8 mouse cellular contexts compared by ENCODE assay signal in genomic region chr11:53254926-53255325, GRCm38 (mm10). TPM values are rescaled to one million over a fixed set of nuclear protein-coding genes. Genes with fewer than 3 reads are reported as not detected.
DNase-seq lines count a peak whose midpoint lies in the region; ATAC-seq lines count a peak whose summit lies in the region.

No protein-coding gene starts in this region.

- ATAC-seq in CD4-positive, CD25-positive, alpha-beta regulatory T cell, adult 4 months = no peak

- DNase-seq in CD4-positive, CD25-positive, alpha-beta regulatory T cell, adult 2 months (ENCODE audit: low read depth, low spot score) = peak; percentile 70
- DNase-seq in ES-CJ7 (ENCODE audit: low read depth, low spot score) = peak; percentile 83
- peak; percentile 34 for DNase-seq in cerebellum, adult 11-12 months
- peak; percentile 88 to 91 for DNase-seq in frontal cortex, postnatal 36 days (ENCODE audit: low spot score in 2 of 2)
- peak; percentile 72 for DNase-seq in layer of hippocampus, adult 9-11 months
- peak; percentile 65 to 79 for DNase-seq in lung, postnatal 4 days
- DNase-seq in spleen, postnatal 14 days (ENCODE audit: low spot score in 2 of 2) = peak; percentile 44 to 69

RNA-seq across cellular contexts. Expression of gene Hspa4, which starts 45.3 kb away (rescaled TPM):
- 10 to 100 TPM; 21.1 to 37.6 TPM for polyA plus RNA-seq in CD4-positive, CD25-positive, alpha-beta regulatory T cell, adult 4 months (2017; shearing (Covaris generic))

Comparison
In these comparisons a context has a peak if more than half of its experiments do, and no peak if none do; other contexts are left out.
1. DNase-seq: peak in every context shown above with its lines; median percentile 90 in frontal cortex, postnatal 36 days; 83 in ES-CJ7; 72 in layer of hippocampus, adult 9-11 months; 72 in lung, postnatal 4 days; 70 in CD4-positive, CD25-positive, alpha-beta regulatory T cell, adult 2 months; 56 in spleen, postnatal 14 days; 34 in cerebellum, adult 11-12 months.